Mouse (Mus musculus) ES-E14 (cell line): ENCODE results near the gene Lclat1. TPM values are rescaled to one million over a fixed set of nuclear protein-coding genes. Genes with fewer than 3 reads are reported as not detected.
A peak's percentile ranks its signal among the peaks of the same experiment; 100 is the strongest.

Experiments
- DNase-seq: peaks from one replicate; pipeline ENCODE4 v3.0.0-alpha.2; 2013; ENCODE audit warnings: low read depth, low spot score
- H3K27ac ChIP-seq: 2 replicates; pipeline ENCODE4 v1.5.1; 2012; ENCODE audit warnings: low read depth, mild to moderate bottlenecking, low read length, moderate library complexity, mixed read lengths; ENCODE audit not compliant: poor library complexity, insufficient read depth, severe bottlenecking
- H3K36me3 ChIP-seq: 2 replicates; pipeline ENCODE4 v1.6.1; 2012; ENCODE audit warnings: mild to moderate bottlenecking, low read length, moderate library complexity, mixed read lengths; ENCODE audit not compliant: control insufficient read depth, poor library complexity, insufficient read depth, severe bottlenecking
- H3K4me1 ChIP-seq, 2 experiments: fragments of 150-350 bp in 1 of 2; sonication (generic) in 1 of 2; 2 replicates each; pipeline ENCODE4 v1.6.1; 2012; ENCODE audit warnings: low read length in 2 of 2, mild to moderate bottlenecking in 1 of 2, mixed read lengths in 1 of 2; ENCODE audit not compliant: control insufficient read depth in 2 of 2, insufficient read depth in 2 of 2, poor library complexity in 1 of 2
- H3K4me3 ChIP-seq, 2 experiments: fragments of 150-350 bp in 1 of 2; sonication (generic) in 1 of 2; 2 replicates each; pipeline ENCODE4 v1.5.1; 2012; ENCODE audit warnings: low read length in 2 of 2, low read depth in 1 of 2, mild to moderate bottlenecking in 1 of 2, mixed read lengths in 1 of 2; ENCODE audit not compliant: insufficient read depth in 1 of 2, poor library complexity in 1 of 2, severe bottlenecking in 1 of 2
- H3K9ac ChIP-seq: 2 replicates; pipeline ENCODE4 v1.6.1; 2012; ENCODE audit warnings: low read depth, mild to moderate bottlenecking, low read length, mixed read lengths; ENCODE audit not compliant: poor library complexity, insufficient read depth, severe bottlenecking
- H3K9me3 ChIP-seq: fragments of 150-350 bp; sonication (generic); 2 replicates; pipeline ENCODE4 v1.6.1; 2012; ENCODE audit warnings: low read depth, mild to moderate bottlenecking, low read length; ENCODE audit not compliant: control insufficient read depth, insufficient read depth
- CHD2 ChIP-seq: IDR thresholded peaks from 2 replicates; pipeline ENCODE4 v1.6.1; 2014; ENCODE audit warnings: mild to moderate bottlenecking, low read depth, low read length, inconsistent platforms
- HCFC1 ChIP-seq: IDR thresholded peaks from 2 replicates; pipeline ENCODE4 v1.6.1; 2012; ENCODE audit warnings: low read length, inconsistent platforms, borderline replicate concordance; ENCODE audit not compliant: insufficient read depth
- MAFK ChIP-seq: IDR thresholded peaks from 2 replicates; pipeline ENCODE4 v1.6.1; 2014; ENCODE audit warnings: mild to moderate bottlenecking, low read depth, low read length, inconsistent platforms; ENCODE audit not compliant: insufficient read depth
- ZC3H11A ChIP-seq: IDR thresholded peaks from 2 replicates; pipeline ENCODE4 v1.6.1; 2012; ENCODE audit warnings: low read depth, mild to moderate bottlenecking, inconsistent platforms, low read length, borderline replicate concordance
- ZNF384 ChIP-seq: IDR thresholded peaks from 2 replicates; pipeline ENCODE4 v1.6.1; 2012; ENCODE audit warnings: low read depth, low read length, inconsistent platforms
- in situ Hi-C, 2 experiments: fragments of 600-800 bp; cut with MboI; formaldehyde crosslinking; loops; one replicate each; pipeline ENCODE4 v1.15.1; 2025; ENCODE audit warnings: low sequenced_read_pairs in 2 of 2, inconsistent platforms in 1 of 2; ENCODE audit not compliant: unreplicated experiment in 2 of 2
- total RNA-seq: library from RNA; depleted of rRNA; stranded (reverse); fragments of 300-350 nt; gene quantifications from 2 replicates; pipeline ENCODE4 v1.2.3, GENCODE M21; 2012

Lclat1 gene
- total RNA-seq, 1 experiment: 8.6 TPM

GRCm38 (mm10) chr17:73262558-73262957, 154.8 kb downstream of the Lclat1 start:
- Histone ChIP-seq H3K9ac (no peak overlapping the region), H3K4me3 (no peak overlapping the region), H3K27ac (no peak overlapping the region), H3K9me3 (no peaks in the 10 kb centered on the region), H3K4me1 (peaks cover 0 to 4% of the 10 kb centered on the region in 2 experiments; a peak in 2 of 4 replicates), H3K36me3 (no peaks in the 10 kb centered on the region)
- no peak for DNase-seq
- TF ChIP-seq ZC3H11A: no peak
- TF ChIP-seq MAFK: no peak
- no peak for TF ChIP-seq HCFC1
- TF ChIP-seq CHD2: no peak
- TF ChIP-seq ZNF384: no peak
- in situ Hi-C loops: no loop called here

DNA sequence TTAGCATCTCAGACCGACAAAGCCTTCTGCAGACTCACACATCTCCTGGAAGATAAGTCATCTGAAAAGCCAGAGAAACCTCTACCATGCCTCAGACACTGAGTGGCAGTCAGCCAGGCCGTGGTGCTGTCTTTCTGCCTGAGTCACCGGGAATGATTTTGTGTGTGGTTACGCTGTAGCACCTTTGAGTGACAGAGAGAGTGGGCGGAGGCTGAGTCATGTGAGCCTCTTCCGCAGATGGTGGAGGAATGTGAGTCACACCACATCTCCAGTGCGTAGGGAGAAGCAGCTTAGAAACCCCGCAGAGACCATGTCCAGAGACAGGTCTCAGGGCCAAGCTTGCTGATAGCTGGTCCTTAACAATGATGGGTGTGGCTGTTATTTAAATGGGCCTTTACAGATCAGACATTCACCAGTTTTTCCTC, 155.3 kb downstream of the Lclat1 start:
- no peak overlapping the region for H3K27ac ChIP-seq
- H3K9me3 ChIP-seq: no peaks in the 10 kb centered on the region
- H3K4me1 ChIP-seq: peaks cover 0 to 4% of the 10 kb centered on the region in 2 experiments; a peak in 2 of 4 replicates
- TF ChIP-seq CHD2 (no peak), HCFC1 (no peak), MAFK (no peak), ZNF384 (no peak), ZC3H11A (no peak)
- no peak overlapping the region for H3K4me3 ChIP-seq
- DNase-seq: peak; percentile 65
- in situ Hi-C loops: no loop called here
- H3K36me3 ChIP-seq: no peaks in the 10 kb centered on the region
- H3K9ac ChIP-seq: no peak overlapping the region

GRCm38 (mm10) chr17:73270871-73271796, 163.3 kb downstream of the Lclat1 start:
- DNase-seq: no peak
- no peaks in the 10 kb centered on the region for H3K4me1 ChIP-seq
- no peak for TF ChIP-seq ZC3H11A
- TF ChIP-seq HCFC1: no peak
- no peak for TF ChIP-seq ZNF384
- TF ChIP-seq CHD2: no peak
- TF ChIP-seq MAFK: no peak
- H3K27ac ChIP-seq: no peak overlapping the region
- no peak overlapping the region for H3K9ac ChIP-seq
- H3K4me3 ChIP-seq: no peak overlapping the region
- in situ Hi-C loops: no loop called here
- no peaks in the 10 kb centered on the region for H3K36me3 ChIP-seq
- no peaks in the 10 kb centered on the region for H3K9me3 ChIP-seq

GRCm38 (mm10) chr17:73271797-73272600, 164.2 kb downstream of the Lclat1 start:
- in situ Hi-C loops: no loop called here
- H3K9me3 ChIP-seq: no peaks in the 10 kb centered on the region
- TF ChIP-seq CHD2 (no peak), ZC3H11A (no peak), ZNF384 (no peak), HCFC1 (no peak), MAFK (no peak)
- H3K9ac ChIP-seq: no peak overlapping the region
- no peak for DNase-seq
- no peak overlapping the region for H3K4me3 ChIP-seq
- H3K27ac ChIP-seq: no peak overlapping the region
- H3K4me1 ChIP-seq: no peaks in the 10 kb centered on the region
- H3K36me3 ChIP-seq: no peaks in the 10 kb centered on the region
